Mouse (Mus musculus) embryo, embryonic 11 days (tissue): ENCODE measurements around the gene Lasp1.

ENCODE experiments used
- DNase-seq: peaks from one replicate; pipeline ENCODE4 v3.0.0-alpha.2; 2015

Lasp1 gene

DNA sequence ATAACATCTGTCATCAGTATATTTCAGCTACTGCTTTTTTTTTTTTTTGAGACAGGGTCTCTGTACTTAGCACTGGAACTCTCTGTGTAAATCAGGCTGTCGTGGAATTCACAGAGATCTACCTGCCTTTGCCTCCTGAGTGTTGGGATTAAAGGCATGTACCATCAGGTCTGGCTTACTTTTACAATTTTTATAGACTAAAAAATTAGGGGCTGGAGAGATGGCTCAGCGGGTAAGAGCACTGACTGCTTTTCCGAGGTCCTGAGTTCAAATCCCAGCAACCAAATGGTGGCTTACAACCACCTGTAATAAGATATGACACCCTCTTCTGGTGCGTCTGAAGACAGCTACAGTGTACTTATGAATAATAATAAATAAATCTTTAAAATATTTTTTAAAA lies 81.6 kb downstream of the Lasp1 start:
- no peak for DNase-seq

DNA sequence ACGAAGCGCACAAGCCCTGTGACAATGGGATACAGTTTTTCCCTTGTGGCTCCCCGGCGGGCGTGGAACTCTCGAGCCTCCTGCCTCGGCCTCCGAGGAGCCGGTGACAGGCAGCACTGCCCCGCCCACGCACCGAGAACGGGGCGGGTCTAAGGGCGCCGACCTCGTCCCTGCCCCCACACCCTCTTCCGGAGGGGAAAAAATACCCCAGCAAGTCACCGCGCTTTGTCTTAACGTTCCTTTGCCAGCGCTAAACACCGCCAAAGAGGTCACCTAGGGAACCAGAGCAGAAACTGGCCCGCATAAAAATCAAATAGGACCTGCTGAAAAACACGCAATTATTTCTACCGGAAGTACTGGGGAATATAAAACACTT lies 84.7 kb downstream of the Lasp1 start:
- DNase-seq, result peak; percentile 85

DNA sequence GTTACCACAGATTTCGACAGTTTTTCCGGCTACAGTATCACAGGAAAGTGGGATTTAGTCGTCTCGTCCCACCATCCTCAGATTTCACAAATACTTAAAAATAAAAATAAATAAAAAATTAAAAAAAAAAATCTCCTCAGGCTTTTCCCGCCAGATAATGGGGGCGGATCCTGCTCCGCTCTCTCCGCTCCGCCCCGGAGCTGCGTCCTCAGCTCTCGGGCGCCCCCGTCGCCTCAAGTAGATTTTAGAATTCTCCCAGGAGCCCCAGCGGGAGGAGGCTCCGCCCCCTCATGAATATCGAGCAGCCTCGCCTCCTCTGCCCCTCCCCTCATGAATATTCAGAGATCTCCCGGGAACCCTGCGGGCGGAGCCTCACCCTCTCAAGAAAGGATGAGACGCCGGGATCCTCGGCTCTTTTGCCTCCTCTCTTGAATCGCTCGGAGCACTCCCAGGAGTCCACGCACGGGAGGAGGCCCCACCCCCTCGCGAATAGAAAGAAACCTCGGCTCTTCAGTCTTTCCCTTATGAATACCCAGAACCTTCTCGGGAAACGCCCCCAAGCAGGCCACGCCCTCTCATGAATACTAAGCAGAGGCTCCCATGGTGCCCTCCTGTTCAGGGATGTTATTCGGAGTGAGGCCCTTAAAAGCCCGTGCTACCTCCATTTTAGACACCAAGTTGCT lies 85.3 kb downstream of the Lasp1 start, which contains the start of gene Fbxo47:
Fbxo47 (minus strand) TSS at position 237 of the 683 bp plus-strand sequence.
- DNase-seq, result peak; percentile 100

GRCm38 (mm10) chr11:97884601-97885185 lies 85.9 kb downstream of the Lasp1 start:
- DNase-seq, result peak; percentile 7

GRCm38 (mm10) chr11:97885296-97885915 lies 86.6 kb downstream of the Lasp1 start:
- no peak for DNase-seq
